1 mouse cellular context compared by ENCODE assay signal in the genomic region with DNA sequence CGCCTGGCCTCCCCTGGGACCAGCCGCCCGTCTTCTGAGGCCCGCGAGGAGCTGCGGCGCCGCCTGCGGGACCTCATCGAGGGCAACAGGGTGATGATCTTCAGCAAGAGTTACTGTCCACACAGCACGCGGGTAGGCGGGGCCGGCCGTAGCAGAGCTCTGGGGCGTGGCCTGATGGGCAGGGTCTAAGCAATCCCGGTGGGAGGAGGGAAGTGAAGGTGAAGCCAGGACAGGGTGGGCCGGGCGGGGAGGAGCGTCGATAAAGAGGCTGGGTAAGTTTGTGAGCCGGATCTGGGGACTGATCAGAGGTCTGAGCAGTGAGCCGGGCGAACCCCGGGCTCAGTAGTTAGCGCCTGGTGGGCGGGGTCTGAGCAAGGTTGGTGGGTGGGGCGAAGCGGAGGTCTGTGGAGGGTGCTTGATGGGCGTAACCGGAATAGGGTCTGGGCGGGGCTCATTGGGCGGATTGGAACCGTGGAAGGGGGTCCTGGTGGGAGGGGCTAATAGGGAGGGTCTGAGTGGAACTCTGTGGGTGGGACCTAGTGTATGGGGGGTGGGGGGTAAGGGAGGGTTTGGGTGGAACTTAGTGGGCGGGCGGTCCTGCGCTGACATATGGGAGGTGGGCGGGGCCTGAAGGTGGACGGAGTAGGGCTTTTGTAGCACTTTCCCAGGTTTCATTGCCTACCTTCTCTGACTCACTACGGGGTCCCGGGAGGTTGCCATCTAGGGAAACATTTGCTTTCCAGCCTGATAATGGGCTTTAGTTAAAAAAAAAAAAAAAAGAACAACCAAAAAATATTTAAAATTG.
TF ChIP-seq lines count a peak whose summit lies in the region.

No protein-coding gene starts in this region.

TF ChIP-seq in MEL, 35 proteins besides CTCF, POLR2A, EP300 and RAD21 (continued from another document):
- TF ChIP-seq MEF2A (IDR thresholded peaks at IDR 0.05; ENCODE audit: extremely low read depth, insufficient replicate concordance, low read depth, low read length, poor library complexity, severe bottlenecking) (no peak), MYB (IDR thresholded peaks at IDR 0.05; ENCODE audit: low read depth, low read length) (no peak), POLR2AphosphoS2 (IDR thresholded peaks at IDR 0.05; ENCODE audit: low read length) (no peak), USF2 (IDR thresholded peaks at IDR 0.05; ENCODE audit: borderline replicate concordance in 1 of 2, insufficient read depth in 1 of 2, low read depth in 1 of 2, low read length in 2 of 2) (no peak), POLR2AphosphoS5 (IDR thresholded peaks at IDR 0.05; ENCODE audit: borderline replicate concordance, low read depth, low read length) (no peak), SIN3A (IDR thresholded peaks at IDR 0.05; ENCODE audit: low read length) (peak; percentile 67), ZMIZ1 (IDR thresholded peaks at IDR 0.05; ENCODE audit: low read depth, low read length) (no peak), ETS1 (IDR thresholded peaks at IDR 0.05; ENCODE audit: low read depth, low read length) (no peak), MXI1 (IDR thresholded peaks at IDR 0.05; ENCODE audit: low read depth, low read length) (peak; percentile 79), CHD1 (IDR thresholded peaks at IDR 0.05; ENCODE audit: low read depth, low read length) (no peak), MAX (IDR thresholded peaks at IDR 0.05; ENCODE audit: low read length) (peak; percentile 78), NRF1 (IDR thresholded peaks at IDR 0.05; ENCODE audit: insufficient read depth, low read depth, low read length, poor library complexity, severe bottlenecking) (no peak), ELF1 (IDR thresholded peaks at IDR 0.05; ENCODE audit: low read depth, low read length) (0 out of 2 replicates have a peak, but pooled peaks have one; percentile 27), USF1 (IDR thresholded peaks at IDR 0.05; ENCODE audit: low read depth, low read length) (no peak), JUND (IDR thresholded peaks at IDR 0.05; ENCODE audit: low read depth, low read length) (no peak), GABPA (IDR thresholded peaks at IDR 0.05; ENCODE audit: low read depth, low read length) (no peak), TAL1 (IDR thresholded peaks at IDR 0.05; ENCODE audit: low read length) (no peak), KAT2A (conservative IDR thresholded peaks at IDR 0.05; ENCODE audit: low read depth, low read length) (no peak), RCOR1 (IDR thresholded peaks at IDR 0.05; ENCODE audit: low read depth, low read length) (no peak)
